Mouse (Mus musculus): ENCODE measurements around the gene Sec1.

- TF ChIP-seq CTCF (IDR thresholded peaks at IDR 0.05) (peak; percentile 37), POLR2A (IDR thresholded peaks at IDR 0.05; ENCODE audit: insufficient read depth, low read depth, low read length) (peak; percentile 58)
Observed at GRCm38 (mm10) chr7:45649351-45649750, 44.9 kb downstream of the Sec1 start.

All from heart, adult 2 months (tissue).